Mouse (Mus musculus) heart, embryonic 11.5 days (tissue): Measurements from ENCODE around the gene Tubgcp4. TPM values are rescaled to one million over a fixed set of nuclear protein-coding genes. Genes with fewer than 3 reads are reported as not detected.

Experiments
- ATAC-seq: fragments of 200-750 bp; cut with Nextera tagmentation; replicated peaks from 2 replicates; pipeline ENCODE4 v1.8.0; 2017; ENCODE audit warnings: moderate library complexity; ENCODE audit not compliant: insufficient number of reproducible peaks, low FRiP score, low TSS enrichment
- H3K27ac ChIP-seq: fragments of 300-500 bp; sonication (generic); 2 replicates; pipeline ENCODE4 v1.5.1; 2014; ENCODE audit warnings: mild to moderate bottlenecking, low read depth, low read length
- H3K27me3 ChIP-seq: fragments of 300-500 bp; sonication (generic); 2 replicates; pipeline ENCODE4 v1.6.1; 2014; ENCODE audit warnings: mild to moderate bottlenecking, low read length, mixed read lengths; ENCODE audit not compliant: control insufficient read depth, insufficient read depth
- H3K36me3 ChIP-seq: fragments of 300-500 bp; sonication (generic); 2 replicates; pipeline ENCODE4 v1.6.1; 2014; ENCODE audit warnings: mild to moderate bottlenecking, low read length, moderate library complexity, mixed read lengths; ENCODE audit not compliant: control insufficient read depth, insufficient read depth
- H3K4me1 ChIP-seq: fragments of 300-500 bp; sonication (generic); 2 replicates; pipeline ENCODE4 v1.6.1; 2014; ENCODE audit warnings: low read length; ENCODE audit not compliant: control insufficient read depth, insufficient read depth
- H3K4me2 ChIP-seq: fragments of 300-500 bp; sonication (generic); 2 replicates; pipeline ENCODE4 v1.6.1; 2014; ENCODE audit warnings: mild to moderate bottlenecking, moderate library complexity
- H3K4me3 ChIP-seq: fragments of 300-500 bp; sonication (generic); 2 replicates; pipeline ENCODE4 v1.5.1; 2014; ENCODE audit warnings: low read depth, low read length
- H3K9ac ChIP-seq: fragments of 300-500 bp; sonication (generic); 2 replicates; pipeline ENCODE4 v1.6.1; 2014; ENCODE audit warnings: mild to moderate bottlenecking, low read depth, low read length, moderate library complexity
- H3K9me3 ChIP-seq: fragments of 300-500 bp; sonication (generic); replicated peaks from 2 replicates; pipeline ENCODE4 v1.6.1; 2016; ENCODE audit warnings: low read length; ENCODE audit not compliant: control insufficient read depth
- WGBS: fragments of 180-500 bp; shearing (Covaris S2); extraction: QIAGEN DNeasy Blood & Tissue Kit; methylation state at CpG from one replicate; pipeline ENCODE4 v1.1.7; 2014; ENCODE audit not compliant: insufficient replicate concordance; 5-methylcytosine and 5-hydroxymethylcytosine counted together
- polyA plus RNA-seq: library from polyadenylated mRNA; unstranded; fragments of >200 nt; fragmentation: Nextera tagmentation; extraction: Ambion mirVana; gene quantifications from 2 replicates; pipeline ENCODE4 v1.2.1, GENCODE M21; 2014

The Tubgcp4 gene
- polyA plus RNA-seq, 1 experiment from 2014 or later, result 41.0 TPM

DNA sequence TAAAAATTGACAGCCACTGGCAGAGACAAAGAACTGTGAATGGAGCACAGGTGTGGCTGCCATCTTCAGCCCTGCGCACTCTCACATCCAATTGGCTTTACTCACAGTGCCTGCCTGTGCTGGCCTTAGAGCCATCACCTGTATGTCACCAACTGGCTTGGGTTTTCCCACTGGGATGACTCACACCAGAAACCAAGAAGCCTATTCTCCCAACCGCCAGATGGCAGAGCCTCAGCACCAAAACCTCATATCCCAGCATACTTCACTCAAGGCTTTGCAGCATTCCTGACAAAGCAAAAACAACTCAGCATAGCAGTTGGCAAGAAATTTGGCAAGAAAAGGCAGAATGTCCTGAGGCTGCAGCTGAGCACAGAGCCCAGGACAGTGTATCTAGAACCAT is 52.6 kb downstream of the Tubgcp4 start:
- Histone ChIP-seq H3K27ac (no peak overlapping the region), H3K4me2 (no peak overlapping the region), H3K4me1 (no peaks in the 10 kb centered on the region), H3K36me3 (peaks cover 43% of the 10 kb centered on the region), H3K9ac (no peak overlapping the region), H3K9me3 (no peaks in the 10 kb centered on the region), H3K4me3 (no peak overlapping the region), H3K27me3 (no peaks in the 10 kb centered on the region)
- ATAC-seq, result no peak
- 86% methylated on average over 2 of the region's 2 CpGs for WGBS

- no peak overlapping the region for H3K4me3 ChIP-seq
- no peaks in the 10 kb centered on the region for H3K4me1 ChIP-seq
- peaks cover 27% of the 10 kb centered on the region for H3K36me3 ChIP-seq
- no peak overlapping the region for H3K9ac ChIP-seq
- no peak overlapping the region for H3K27ac ChIP-seq
- H3K27me3 ChIP-seq, result no peaks in the 10 kb centered on the region
- ATAC-seq, result no peak
- no peak overlapping the region for H3K4me2 ChIP-seq
- WGBS, result 92% methylated on average over 4 of the region's 4 CpGs
- H3K9me3 ChIP-seq, result no peaks in the 10 kb centered on the region
Observed at GRCm38 (mm10) chr2:121228135-121228534, 57.7 kb downstream of the Tubgcp4 start.

- WGBS, result 63% methylated on average over 8 of the region's 8 CpGs
- peak; percentile 65; the same call in 1 of the 2 replicates for ATAC-seq
- Histone ChIP-seq H3K27me3 (no peaks in the 10 kb centered on the region), H3K36me3 (peaks cover 30% of the 10 kb centered on the region), H3K4me3 (peak overlapping the region; percentile 8; the same call in 1 of the 2 replicates), H3K4me1 (peaks cover 4% of the 10 kb centered on the region; the same call in 1 of the 2 replicates), H3K4me2 (peak overlapping the region; percentile 37), H3K27ac (peak overlapping the region; percentile 58), H3K9me3 (no peaks in the 10 kb centered on the region), H3K9ac (no peak overlapping the region)
Observed at GRCm38 (mm10) chr2:121235460-121236072, 65.1 kb downstream of the Tubgcp4 start.

DNA sequence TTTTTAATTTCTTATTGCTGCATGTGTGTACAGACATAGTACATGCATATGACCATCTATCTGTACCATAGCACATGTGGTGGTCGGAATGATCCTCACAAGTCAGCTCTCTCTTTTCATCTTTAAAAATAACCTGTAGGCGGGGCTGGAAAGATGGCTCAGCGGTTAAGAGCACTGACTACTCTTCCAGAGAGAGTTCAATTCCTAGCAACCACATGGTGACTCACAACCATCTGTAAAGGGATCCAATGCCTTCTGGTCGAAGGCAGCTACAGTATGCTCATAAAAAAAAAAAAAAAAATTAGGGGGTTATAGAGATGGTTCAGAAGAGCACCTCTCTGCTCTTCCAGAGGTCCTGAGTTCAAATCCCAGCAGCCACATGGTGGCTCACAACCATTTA is 69.0 kb downstream of the Tubgcp4 start:
- Histone ChIP-seq H3K27ac (no peak overlapping the region), H3K9ac (no peak overlapping the region), H3K4me1 (peaks cover 4% of the 10 kb centered on the region; the same call in 1 of the 2 replicates), H3K36me3 (peaks cover 24% of the 10 kb centered on the region), H3K4me2 (no peak overlapping the region), H3K27me3 (no peaks in the 10 kb centered on the region), H3K4me3 (no peak overlapping the region), H3K9me3 (no peaks in the 10 kb centered on the region)
- ATAC-seq, result no peak
- WGBS, result 80% methylated on average over 4 of the region's 4 CpGs

DNA sequence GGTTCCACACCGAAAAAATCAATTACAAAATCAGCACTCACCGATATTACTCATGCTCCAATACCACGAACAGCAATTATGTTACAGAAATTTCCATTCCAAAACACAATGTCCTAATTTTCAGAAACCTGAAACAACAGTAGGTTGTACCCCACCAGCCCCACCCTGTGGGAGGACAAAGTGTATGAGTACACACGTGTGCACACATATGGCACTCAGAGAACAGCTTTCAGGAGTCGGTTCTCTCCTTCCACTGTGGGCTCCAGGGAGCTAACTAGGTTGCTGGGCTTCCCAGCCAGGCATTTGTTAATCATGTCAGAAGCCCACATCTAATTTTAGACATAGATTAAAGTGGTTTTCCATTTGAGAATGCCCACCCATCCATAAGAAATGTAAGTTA is 73.6 kb downstream of the Tubgcp4 start:
- no peak overlapping the region for H3K4me2 ChIP-seq
- no peak overlapping the region for H3K27ac ChIP-seq
- no peak for ATAC-seq
- H3K9me3 ChIP-seq, result no peaks in the 10 kb centered on the region
- no peaks in the 10 kb centered on the region for H3K4me1 ChIP-seq
- H3K27me3 ChIP-seq, result no peaks in the 10 kb centered on the region
- 89% methylated on average over 5 of the region's 5 CpGs for WGBS
- H3K4me3 ChIP-seq, result no peak overlapping the region
- H3K9ac ChIP-seq, result no peak overlapping the region
- H3K36me3 ChIP-seq, result peaks cover 19% of the 10 kb centered on the region

Other genes starting within 250 kb of the Tubgcp4 start
- 17.9 and 25.0 TPM in 2 replicates for gene Ubr1, start 199.9 kb upstream of the Tubgcp4 start, polyA plus RNA-seq
- gene Tmem62, start 193.6 kb upstream of the Tubgcp4 start, polyA plus RNA-seq, result 3.6 and 3.8 TPM in 2 replicates
- gene Ccndbp1, start 162.3 kb upstream of the Tubgcp4 start, polyA plus RNA-seq, result 36.0 and 37.6 TPM in 2 replicates
- gene Epb42, start 133.6 kb upstream of the Tubgcp4 start, polyA plus RNA-seq, result 19.5 and 30.3 TPM in 2 replicates
- not detected in 2 replicates for gene Tgm5, start 84.8 kb upstream of the Tubgcp4 start, polyA plus RNA-seq
- gene Tgm7, start 60.9 kb upstream of the Tubgcp4 start, polyA plus RNA-seq, result not detected in 2 replicates
- gene Adal, start 30.2 kb upstream of the Tubgcp4 start, polyA plus RNA-seq, result 14.3 and 14.6 TPM in 2 replicates
- 14.0 and 17.6 TPM in 2 replicates for gene Lcmt2, start 30.0 kb upstream of the Tubgcp4 start, polyA plus RNA-seq
- 6.3 and 8.2 TPM in 2 replicates for gene Zscan29, start 471 bp downstream of the Tubgcp4 start, polyA plus RNA-seq
- gene Trp53bp1, start 100.8 kb downstream of the Tubgcp4 start, polyA plus RNA-seq, result 60.1 and 63.5 TPM in 2 replicates
- 4.0 and 6.6 TPM in 2 replicates for gene Map1a, start 118.9 kb downstream of the Tubgcp4 start, polyA plus RNA-seq
- 10.8 and 11.5 TPM in 2 replicates for gene Ppip5k1, start 184.7 kb downstream of the Tubgcp4 start, polyA plus RNA-seq
- gene Ckmt1, start 187.1 kb downstream of the Tubgcp4 start, polyA plus RNA-seq, result 1.3 and 2.5 TPM in 2 replicates
- 0.03 TPM in 1 of 2 replicates, not detected in the other for gene Strc, start 216.5 kb downstream of the Tubgcp4 start, polyA plus RNA-seq
- gene Pdia3, start 243.1 kb downstream of the Tubgcp4 start, polyA plus RNA-seq, result 489 and 639 TPM in 2 replicates
- gene Catsper2, start 243.1 kb downstream of the Tubgcp4 start, polyA plus RNA-seq, result 2.7 and 3.4 TPM in 2 replicates